Mouse (Mus musculus) kidney, embryonic 15.5 days (tissue): ENCODE data around the gene Cluh. TPM values are rescaled to one million over a fixed set of nuclear protein-coding genes. Genes with fewer than 3 reads are reported as not detected.

ENCODE experiments used
- ATAC-seq: fragments of 200-750 bp; cut with Nextera tagmentation; replicated peaks from 2 replicates; pipeline ENCODE4 v1.8.0; 2017; ENCODE audit warnings: moderate TSS enrichment; ENCODE audit not compliant: low FRiP score
- H3K27ac ChIP-seq: fragments of 300-500 bp; sonication (generic); 2 replicates; pipeline ENCODE4 v1.5.1; 2015; ENCODE audit warnings: mild to moderate bottlenecking, inconsistent platforms
- H3K27me3 ChIP-seq: fragments of 300-500 bp; sonication (generic); 2 replicates; pipeline ENCODE4 v1.6.1; 2015; ENCODE audit warnings: inconsistent platforms
- H3K36me3 ChIP-seq: fragments of 300-500 bp; sonication (generic); 2 replicates; pipeline ENCODE4 v1.6.1; 2015; ENCODE audit warnings: inconsistent platforms
- H3K4me1 ChIP-seq: fragments of 300-500 bp; sonication (generic); 2 replicates; pipeline ENCODE4 v1.6.1; 2015; ENCODE audit warnings: inconsistent platforms
- H3K4me2 ChIP-seq: fragments of 300-500 bp; sonication (generic); 2 replicates; pipeline ENCODE4 v1.6.1; 2015; ENCODE audit warnings: moderate library complexity, mild to moderate bottlenecking, inconsistent platforms
- H3K4me3 ChIP-seq: fragments of 300-500 bp; sonication (generic); replicated peaks from 2 replicates; pipeline ENCODE4 v1.5.1; 2015; ENCODE audit warnings: mild to moderate bottlenecking, inconsistent platforms
- H3K9ac ChIP-seq: fragments of 300-500 bp; sonication (generic); 2 replicates; pipeline ENCODE4 v1.6.1; 2015; ENCODE audit warnings: mild to moderate bottlenecking, inconsistent platforms
- H3K9me3 ChIP-seq: fragments of 300-500 bp; sonication (generic); replicated peaks from 2 replicates; pipeline ENCODE4 v1.6.1; 2016; ENCODE audit warnings: inconsistent platforms
- WGBS: fragments of 180-500 bp; shearing (Covaris S2); methylation state at CpG from one replicate; pipeline ENCODE4 v1.1.7; 2015; ENCODE audit warnings: mixed read lengths; 5-methylcytosine and 5-hydroxymethylcytosine counted together
- polyA plus RNA-seq: library from polyadenylated mRNA; unstranded; fragments of >200 nt; fragmentation: Nextera tagmentation; extraction: Ambion mirVana; gene quantifications from 2 replicates; pipeline ENCODE4 v1.2.1, GENCODE M21; 2015

Cluh gene
- polyA plus RNA-seq: 33.8 and 39.4 TPM in 2 replicates

- Histone ChIP-seq H3K9ac (peak within 1 kb of the TSS; percentile 87), H3K27ac (peak within 1 kb of the TSS; percentile 92), H3K27me3 (no peaks in the 10 kb centered on the region), H3K9me3 (no peaks in the 10 kb centered on the region), H3K36me3 (no peaks in the 10 kb centered on the region), H3K4me1 (peaks cover 46% of the 10 kb centered on the region), H3K4me2 (peak within 1 kb of the TSS; percentile 89), H3K4me3 (peak within 1 kb of the TSS; percentile 98)
- WGBS: under 1% methylated on average over 56 of the region's 58 CpGs
- ATAC-seq: peak; percentile 90
These were observed at the start of gene Cluh for GRCm38 (mm10) chr11:74649095-74649646. TSS of gene Cluh (plus strand) at chr11:74649495.

- Histone ChIP-seq H3K36me3 (no peaks in the 10 kb centered on the region), H3K4me2 (no peak overlapping the region), H3K4me3 (no peak overlapping the region), H3K27me3 (peaks cover 9% of the 10 kb centered on the region; the same call in 1 of the 2 replicates), H3K9me3 (peaks cover 5% of the 10 kb centered on the region; the same call in 1 of the 2 replicates), H3K4me1 (no peaks in the 10 kb centered on the region), H3K9ac (no peak overlapping the region), H3K27ac (no peak overlapping the region)
- no peak for ATAC-seq
- WGBS: 85% methylated on average over 1 of the region's 1 CpGs
These were observed 47.0 kb upstream of the Cluh start for GRCm38 (mm10) chr11:74602286-74602685.

- Histone ChIP-seq H3K36me3 (no peaks in the 10 kb centered on the region), H3K9ac (no peak overlapping the region), H3K27ac (no peak overlapping the region), H3K27me3 (peaks cover 76% of the 10 kb centered on the region), H3K9me3 (no peaks in the 10 kb centered on the region), H3K4me1 (peaks cover 9% of the 10 kb centered on the region), H3K4me3 (no peak overlapping the region; the same call in 1 of the 2 replicates), H3K4me2 (no peak overlapping the region)
- ATAC-seq: no peak
- WGBS: 19% methylated on average over 5 of the region's 5 CpGs
These were observed 39.2 kb upstream of the Cluh start for GRCm38 (mm10) chr11:74610068-74610467.

GRCm38 (mm10) chr11:74610545-74611176 is 38.6 kb upstream of the Cluh start, which contains the start of gene Rap1gap2:
TSS of gene Rap1gap2 (minus strand) at chr11:74610915.
- H3K4me3 ChIP-seq: peak within 1 kb of the TSS; percentile 40
- no peaks in the 10 kb centered on the region for H3K9me3 ChIP-seq
- no peaks in the 10 kb centered on the region for H3K36me3 ChIP-seq
- no peak for ATAC-seq
- 1% methylated on average over 50 of the region's 50 CpGs for WGBS
- H3K27me3 ChIP-seq: peaks cover 78% of the 10 kb centered on the region
- H3K27ac ChIP-seq: no peak within 1 kb of the TSS
- H3K4me1 ChIP-seq: peaks cover 9% of the 10 kb centered on the region
- peak within 1 kb of the TSS; percentile 7; the same call in 1 of the 2 replicates for H3K9ac ChIP-seq
- H3K4me2 ChIP-seq: peak within 1 kb of the TSS; percentile 66

GRCm38 (mm10) chr11:74611437-74611836 is 37.9 kb upstream of the Cluh start:
- no peak for ATAC-seq
- Histone ChIP-seq H3K27ac (no peak overlapping the region), H3K4me2 (no peak overlapping the region)

GRCm38 (mm10) chr11:74613428-74613827 is 35.9 kb upstream of the Cluh start:
- H3K4me2 ChIP-seq: no peak overlapping the region
- H3K27ac ChIP-seq: no peak overlapping the region
- no peaks in the 10 kb centered on the region for H3K9me3 ChIP-seq
- H3K36me3 ChIP-seq: no peaks in the 10 kb centered on the region
- no peak overlapping the region for H3K9ac ChIP-seq
- no peak overlapping the region for H3K4me3 ChIP-seq
- WGBS: 64% methylated on average over 4 of the region's 4 CpGs
- peaks cover 9% of the 10 kb centered on the region for H3K4me1 ChIP-seq
- no peak for ATAC-seq
- H3K27me3 ChIP-seq: peaks cover 89% of the 10 kb centered on the region

More at GRCm38 (mm10) chr11:74611437-74611836, 37.9 kb upstream of the Cluh start:
- 14% methylated on average over 7 of the region's 7 CpGs for WGBS
- Histone ChIP-seq H3K36me3 (no peaks in the 10 kb centered on the region), H3K9me3 (no peaks in the 10 kb centered on the region), H3K4me1 (peaks cover 9% of the 10 kb centered on the region), H3K9ac (no peak overlapping the region), H3K4me3 (no peak overlapping the region), H3K27me3 (peaks cover 80% of the 10 kb centered on the region)

- Histone ChIP-seq H3K9ac (no peak overlapping the region), H3K4me2 (no peak overlapping the region), H3K4me3 (no peak overlapping the region), H3K9me3 (no peaks in the 10 kb centered on the region), H3K27me3 (peaks cover 87% of the 10 kb centered on the region), H3K27ac (no peak overlapping the region), H3K36me3 (no peaks in the 10 kb centered on the region), H3K4me1 (peaks cover 11% of the 10 kb centered on the region)
- 55% methylated on average over 5 of the region's 5 CpGs for WGBS
- ATAC-seq: no peak
These were observed 33.7 kb upstream of the Cluh start for GRCm38 (mm10) chr11:74615571-74615970.

GRCm38 (mm10) chr11:74619201-74619955 is 29.9 kb upstream of the Cluh start, which contains the start of gene Ccdc92b:
TSS of gene Ccdc92b (plus strand) at chr11:74619605.
- Histone ChIP-seq H3K9me3 (no peaks in the 10 kb centered on the region), H3K4me2 (peak within 1 kb of the TSS; percentile 57), H3K36me3 (no peaks in the 10 kb centered on the region), H3K9ac (no peak within 1 kb of the TSS), H3K4me3 (peak within 1 kb of the TSS; percentile 37), H3K27ac (no peak within 1 kb of the TSS), H3K4me1 (peaks cover 7% of the 10 kb centered on the region; the same call in 1 of the 2 replicates), H3K27me3 (peaks cover 68% of the 10 kb centered on the region)
- peak; percentile 87 for ATAC-seq
- under 1% methylated on average over 57 of the region's 63 CpGs for WGBS

GRCm38 (mm10) chr11:74619956-74620300 is 29.4 kb upstream of the Cluh start:
- no peak overlapping the region for H3K9ac ChIP-seq
- peak; percentile 19; the same call in 1 of the 2 replicates for ATAC-seq
- no peaks in the 10 kb centered on the region for H3K36me3 ChIP-seq
- no peak overlapping the region for H3K27ac ChIP-seq
- 2% methylated on average over 16 of the region's 16 CpGs for WGBS
- H3K4me3 ChIP-seq: peak overlapping the region; percentile 37
- peak overlapping the region; percentile 57 for H3K4me2 ChIP-seq
- peaks cover 7% of the 10 kb centered on the region; the same call in 1 of the 2 replicates for H3K4me1 ChIP-seq
- peaks cover 63% of the 10 kb centered on the region for H3K27me3 ChIP-seq
- H3K9me3 ChIP-seq: no peaks in the 10 kb centered on the region

GRCm38 (mm10) chr11:74621974-74622669 is 27.2 kb upstream of the Cluh start:
- Histone ChIP-seq H3K36me3 (no peaks in the 10 kb centered on the region), H3K9me3 (no peaks in the 10 kb centered on the region), H3K4me3 (no peak overlapping the region), H3K27ac (no peak overlapping the region), H3K4me2 (no peak overlapping the region), H3K4me1 (peaks cover 7% of the 10 kb centered on the region; the same call in 1 of the 2 replicates), H3K9ac (no peak overlapping the region), H3K27me3 (peaks cover 43% of the 10 kb centered on the region)
- WGBS: 76% methylated on average over 8 of the region's 8 CpGs
- ATAC-seq: no peak; the same call in 1 of the 2 replicates

- Histone ChIP-seq H3K27ac (no peak overlapping the region), H3K27me3 (peaks cover 32% of the 10 kb centered on the region), H3K9ac (no peak overlapping the region), H3K4me3 (no peak overlapping the region), H3K4me1 (peaks cover 7% of the 10 kb centered on the region; the same call in 1 of the 2 replicates), H3K4me2 (no peak overlapping the region), H3K36me3 (no peaks in the 10 kb centered on the region), H3K9me3 (no peaks in the 10 kb centered on the region)
- WGBS: 70% methylated on average over 6 of the region's 6 CpGs
- ATAC-seq: no peak
These were observed 25.6 kb upstream of the Cluh start for GRCm38 (mm10) chr11:74623693-74624092.
